Mouse (Mus musculus) limb, embryonic 11.5 days (tissue): ENCODE measurements around the gene Eef1akmt2. TPM values are rescaled to one million over a fixed set of nuclear protein-coding genes. Genes with fewer than 3 reads are reported as not detected.

Source experiments
- ATAC-seq: fragments of 200-750 bp; cut with Nextera tagmentation; 2 replicates; pipeline ENCODE4 v1.8.0; 2017; ENCODE audit warnings: low read depth; ENCODE audit not compliant: insufficient number of reproducible peaks, low FRiP score, low TSS enrichment
- DNase-seq: peaks from one replicate; pipeline ENCODE4 v3.0.0-alpha.2; 2015; ENCODE audit warnings: low spot score
- H3K27ac ChIP-seq: fragments of 300-500 bp; sonication (generic); replicated peaks from 2 replicates; pipeline ENCODE4 v1.5.1; 2014; ENCODE audit warnings: low read depth, mild to moderate bottlenecking, low read length
- H3K27me3 ChIP-seq: fragments of 300-500 bp; sonication (generic); 2 replicates; pipeline ENCODE4 v1.6.1; 2014; ENCODE audit warnings: mild to moderate bottlenecking, low read length, mixed read lengths; ENCODE audit not compliant: control insufficient read depth, insufficient read depth
- H3K36me3 ChIP-seq: fragments of 300-500 bp; sonication (generic); 2 replicates; pipeline ENCODE4 v1.6.1; 2014; ENCODE audit warnings: mild to moderate bottlenecking, low read length, moderate library complexity, mixed read lengths; ENCODE audit not compliant: control insufficient read depth, insufficient read depth
- H3K4me1 ChIP-seq: fragments of 300-500 bp; sonication (generic); 2 replicates; pipeline ENCODE4 v1.6.1; 2014; ENCODE audit warnings: low read length, mixed read lengths; ENCODE audit not compliant: control insufficient read depth, insufficient read depth
- H3K4me2 ChIP-seq: fragments of 300-500 bp; sonication (generic); 2 replicates; pipeline ENCODE4 v1.6.1; 2014; ENCODE audit warnings: low read depth, mild to moderate bottlenecking, moderate library complexity; ENCODE audit not compliant: severe bottlenecking
- H3K4me3 ChIP-seq: fragments of 300-500 bp; sonication (generic); 2 replicates; pipeline ENCODE4 v1.5.1; 2014; ENCODE audit warnings: low read depth, low read length
- H3K9ac ChIP-seq: fragments of 300-500 bp; sonication (generic); 2 replicates; pipeline ENCODE4 v1.6.1; 2014; ENCODE audit warnings: mild to moderate bottlenecking, low read length
- H3K9me3 ChIP-seq: fragments of 300-500 bp; sonication (generic); 2 replicates; pipeline ENCODE4 v1.6.1; 2016; ENCODE audit warnings: low read length; ENCODE audit not compliant: control insufficient read depth
- WGBS: fragments of 180-500 bp; shearing (Covaris S2); extraction: QIAGEN DNeasy Blood & Tissue Kit; methylation state at CpG from one replicate; pipeline ENCODE4 v1.1.7; 2014; 5-methylcytosine and 5-hydroxymethylcytosine counted together
- polyA plus RNA-seq: library from polyadenylated mRNA; unstranded; fragments of >200 nt; fragmentation: Nextera tagmentation; extraction: Ambion mirVana; gene quantifications from 2 replicates; pipeline ENCODE4 v1.2.1, GENCODE M21; 2014

Gene Eef1akmt2
- polyA plus RNA-seq, 1 experiment from 2014 or later: 76.6 TPM

DNA sequence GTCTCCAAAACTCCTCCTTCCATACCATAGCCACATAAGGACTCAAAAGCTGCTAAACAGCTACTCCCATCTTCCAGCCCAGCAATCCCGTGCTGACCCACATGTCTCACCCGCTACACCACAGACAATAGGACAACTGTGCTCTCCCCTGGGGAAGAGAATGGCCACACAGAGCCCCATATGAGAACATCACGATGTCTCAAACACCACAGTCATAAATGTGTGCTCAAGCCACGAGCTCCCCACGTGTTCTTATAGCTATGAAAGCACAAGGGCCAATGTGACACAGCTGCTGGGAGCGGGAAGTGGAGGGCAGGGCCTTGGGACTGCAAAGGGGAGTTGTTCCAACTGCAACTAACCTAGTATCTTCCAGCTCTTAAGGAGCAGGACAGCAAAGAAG is 59.0 kb downstream of the Eef1akmt2 start:
- H3K9me3 ChIP-seq: no peaks in the 10 kb centered on the region
- no peak overlapping the region for H3K9ac ChIP-seq
- no peaks in the 10 kb centered on the region for H3K36me3 ChIP-seq
- no peak overlapping the region for H3K27ac ChIP-seq
- WGBS: 75% methylated on average over 6 of the region's 6 CpGs
- 0 out of 2 replicates have a peak, but pooled peaks cover 4% of the 10 kb centered on the region for H3K4me1 ChIP-seq
- no peaks in the 10 kb centered on the region for H3K27me3 ChIP-seq
- ATAC-seq: no peak
- DNase-seq: no peak
- no peak overlapping the region for H3K4me2 ChIP-seq
- H3K4me3 ChIP-seq: no peak overlapping the region

DNA sequence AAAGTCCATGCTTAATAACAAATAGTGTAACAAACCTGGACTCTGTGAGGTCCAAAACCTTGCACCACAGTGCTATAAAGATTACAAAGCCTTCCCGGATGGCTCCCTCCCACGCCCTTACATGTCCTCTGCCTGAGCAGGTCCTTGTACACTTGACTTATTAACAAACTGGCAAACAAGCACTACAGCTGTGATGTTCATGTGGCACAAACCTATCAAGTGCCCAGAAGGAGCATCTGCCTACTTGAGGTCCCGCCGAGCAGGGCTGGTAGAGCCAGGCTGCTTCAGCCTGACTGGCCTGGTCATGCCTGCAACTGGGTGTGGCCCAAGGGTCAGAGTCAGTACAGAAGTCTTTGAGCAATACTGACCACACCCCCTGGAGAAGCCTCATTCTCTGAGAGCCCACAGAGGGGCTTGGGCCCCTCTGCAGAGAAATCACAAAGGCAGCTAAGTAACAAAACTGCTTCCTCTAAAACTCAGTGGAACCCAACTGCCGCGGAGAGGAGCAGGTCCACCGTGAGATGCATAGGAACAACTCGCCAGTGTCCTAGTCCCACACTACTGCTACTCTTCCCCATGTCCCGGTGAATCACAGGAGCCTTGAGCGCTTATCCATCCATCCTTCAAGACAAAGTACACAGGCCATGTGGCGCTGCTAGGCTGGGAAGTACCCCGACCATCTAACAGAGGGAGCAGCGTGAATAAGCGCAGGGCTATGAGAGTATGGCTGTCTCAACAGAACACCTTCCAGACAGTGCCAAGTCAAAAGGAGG is 61.8 kb downstream of the Eef1akmt2 start:
- H3K27me3 ChIP-seq: no peaks in the 10 kb centered on the region
- 0 out of 2 replicates have a peak, but pooled peaks cover 4% of the 10 kb centered on the region for H3K4me1 ChIP-seq
- DNase-seq: no peak
- no peak overlapping the region for H3K27ac ChIP-seq
- no peak overlapping the region for H3K9ac ChIP-seq
- WGBS: 88% methylated on average over 14 of the region's 14 CpGs
- no peak overlapping the region for H3K4me2 ChIP-seq
- no peak overlapping the region for H3K4me3 ChIP-seq
- H3K36me3 ChIP-seq: no peaks in the 10 kb centered on the region
- no peaks in the 10 kb centered on the region for H3K9me3 ChIP-seq
- no peak for ATAC-seq

DNA sequence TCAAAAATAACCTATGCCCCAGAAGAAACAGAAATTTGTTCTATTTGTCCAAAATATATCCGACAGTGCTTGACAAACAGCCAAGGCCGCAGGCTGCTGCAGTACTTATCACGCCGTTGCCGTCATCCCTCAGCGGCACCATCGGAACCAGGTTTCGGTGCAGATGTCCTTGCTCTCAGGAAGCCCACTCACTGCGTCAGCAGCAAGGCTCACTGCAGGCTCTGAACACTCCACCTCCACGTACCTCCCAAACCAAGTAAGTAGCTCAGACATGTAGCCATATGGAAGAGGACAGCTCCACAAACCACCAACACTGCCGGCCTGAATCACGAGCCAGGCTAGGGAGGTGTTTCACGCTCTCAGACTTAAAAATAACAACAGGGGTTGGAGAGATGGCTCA is 63.6 kb downstream of the Eef1akmt2 start:
- Histone ChIP-seq H3K27me3 (no peaks in the 10 kb centered on the region), H3K36me3 (no peaks in the 10 kb centered on the region), H3K4me1 (0 out of 2 replicates have a peak, but pooled peaks cover 4% of the 10 kb centered on the region), H3K4me2 (no peak overlapping the region), H3K9ac (no peak overlapping the region), H3K4me3 (no peak overlapping the region), H3K9me3 (no peaks in the 10 kb centered on the region), H3K27ac (no peak overlapping the region)
- 95% methylated on average over 13 of the region's 13 CpGs for WGBS
- DNase-seq (no peak), ATAC-seq (no peak)

DNA sequence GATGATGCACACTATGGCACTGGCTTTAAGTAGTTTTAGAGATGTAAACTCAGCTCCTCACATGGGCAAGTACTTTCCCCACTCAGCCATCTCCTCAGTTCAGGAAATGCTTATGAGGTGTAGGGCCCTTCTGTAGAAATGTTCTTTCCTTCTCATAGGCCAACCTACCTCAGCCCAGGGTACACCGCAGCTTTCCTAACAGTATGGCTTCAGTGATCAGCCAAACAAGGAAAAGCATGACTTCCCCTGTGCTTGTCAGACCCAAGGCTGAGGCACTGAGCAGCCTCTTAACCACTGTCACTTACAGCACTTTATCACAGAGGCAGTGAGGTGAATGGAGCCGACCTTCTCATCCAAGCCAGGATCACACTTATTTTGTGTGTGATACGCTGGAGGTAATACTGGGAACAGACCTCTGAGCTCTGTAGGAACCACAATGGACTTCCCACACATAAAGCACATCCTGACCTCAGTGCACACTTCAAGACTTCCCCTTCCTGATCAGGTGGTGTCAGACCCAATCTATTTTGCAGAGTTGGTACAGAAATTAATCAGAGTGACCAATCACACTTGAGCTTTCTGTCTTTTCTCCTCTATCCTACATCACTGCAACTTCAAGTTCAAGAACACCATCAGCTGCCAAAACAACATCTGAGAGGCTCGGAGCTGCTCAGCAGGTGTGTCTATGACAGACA is 64.8 kb downstream of the Eef1akmt2 start:
- Histone ChIP-seq H3K4me3 (no peak overlapping the region), H3K27ac (no peak overlapping the region), H3K4me1 (0 out of 2 replicates have a peak, but pooled peaks cover 2% of the 10 kb centered on the region), H3K36me3 (no peaks in the 10 kb centered on the region), H3K4me2 (no peak overlapping the region), H3K9me3 (no peaks in the 10 kb centered on the region), H3K27me3 (no peaks in the 10 kb centered on the region), H3K9ac (no peak overlapping the region)
- ATAC-seq (no peak), DNase-seq (no peak)
- 90% methylated on average over 4 of the region's 4 CpGs for WGBS

DNA sequence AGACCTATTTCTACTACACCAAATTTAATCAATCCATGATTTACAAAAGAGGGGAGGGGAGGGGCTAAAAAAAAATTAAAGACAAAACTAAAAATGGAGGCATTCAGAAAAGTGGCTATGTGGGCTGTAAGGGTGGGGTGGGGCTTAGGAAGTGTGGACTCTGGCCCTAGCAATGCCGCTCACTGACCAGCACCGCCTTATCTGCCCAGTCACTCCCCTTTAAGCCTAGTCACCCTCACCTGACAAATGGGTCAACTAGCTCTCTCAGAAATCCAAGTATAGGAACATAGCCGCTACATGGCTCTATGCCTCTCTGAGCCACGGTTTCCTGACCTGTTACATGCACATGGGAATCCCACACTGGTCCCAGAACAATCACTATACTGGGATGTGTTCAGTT is 65.5 kb downstream of the Eef1akmt2 start:
- no peak overlapping the region for H3K4me3 ChIP-seq
- 91% methylated on average over 4 of the region's 4 CpGs for WGBS
- H3K27me3 ChIP-seq: no peaks in the 10 kb centered on the region
- DNase-seq (no peak), ATAC-seq (no peak)
- H3K27ac ChIP-seq: no peak overlapping the region
- no peaks in the 10 kb centered on the region for H3K9me3 ChIP-seq
- H3K4me2 ChIP-seq: no peak overlapping the region
- no peaks in the 10 kb centered on the region for H3K36me3 ChIP-seq
- H3K4me1 ChIP-seq: 0 out of 2 replicates have a peak, but pooled peaks cover 5% of the 10 kb centered on the region
- H3K9ac ChIP-seq: no peak overlapping the region

DNA sequence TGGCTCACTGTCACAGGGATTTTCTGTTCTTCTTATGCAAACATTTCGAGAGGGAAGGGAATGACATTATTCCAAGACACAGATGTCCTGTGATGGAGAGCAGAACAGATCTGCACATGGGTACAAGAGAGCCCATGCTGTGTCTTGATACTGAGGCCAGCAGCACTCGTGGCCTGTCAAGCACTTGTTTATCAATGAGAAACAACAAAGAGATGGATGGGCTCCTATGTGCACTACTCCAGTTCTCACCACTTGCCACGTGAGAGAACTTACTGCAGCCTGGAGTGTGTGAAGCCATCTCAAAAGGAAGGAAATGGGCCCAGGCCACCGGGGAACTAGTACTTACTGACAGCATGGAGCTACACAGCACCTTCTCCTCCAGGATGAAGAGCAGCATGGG is 66.0 kb downstream of the Eef1akmt2 start:
- no peaks in the 10 kb centered on the region for H3K27me3 ChIP-seq
- H3K4me3 ChIP-seq: no peak overlapping the region
- H3K4me2 ChIP-seq: no peak overlapping the region
- WGBS: 55% methylated on average over 4 of the region's 4 CpGs
- ATAC-seq: no peak
- no peaks in the 10 kb centered on the region for H3K36me3 ChIP-seq
- no peaks in the 10 kb centered on the region for H3K9me3 ChIP-seq
- DNase-seq: no peak
- H3K9ac ChIP-seq: no peak overlapping the region
- H3K27ac ChIP-seq: no peak overlapping the region
- H3K4me1 ChIP-seq: peaks cover 9% of the 10 kb centered on the region

DNA sequence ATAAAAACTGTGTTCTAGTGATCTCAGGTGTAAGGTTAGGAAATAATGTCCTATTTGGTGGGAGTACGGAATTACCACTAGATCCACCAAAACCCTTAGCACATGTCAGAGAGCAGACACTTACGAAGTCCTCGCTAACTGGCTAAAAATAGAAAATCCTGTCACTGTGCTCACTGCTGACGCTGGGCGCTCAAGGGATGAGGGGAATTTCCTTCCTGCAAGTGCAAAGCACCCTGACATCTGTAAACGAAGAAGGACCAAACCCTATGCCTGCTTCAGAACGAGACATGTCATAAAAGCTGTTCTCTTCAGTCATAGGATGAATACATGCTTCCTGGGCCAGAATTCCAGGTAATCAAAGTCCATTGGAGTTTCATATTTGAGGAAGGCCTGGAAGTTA is 66.5 kb downstream of the Eef1akmt2 start:
- Histone ChIP-seq H3K36me3 (no peaks in the 10 kb centered on the region), H3K4me1 (peaks cover 14% of the 10 kb centered on the region), H3K4me2 (no peak overlapping the region), H3K27ac (no peak overlapping the region), H3K27me3 (no peaks in the 10 kb centered on the region), H3K9me3 (no peaks in the 10 kb centered on the region), H3K9ac (no peak overlapping the region), H3K4me3 (no peak overlapping the region)
- 73% methylated on average over 7 of the region's 7 CpGs for WGBS
- ATAC-seq (no peak), DNase-seq (no peak)

DNA sequence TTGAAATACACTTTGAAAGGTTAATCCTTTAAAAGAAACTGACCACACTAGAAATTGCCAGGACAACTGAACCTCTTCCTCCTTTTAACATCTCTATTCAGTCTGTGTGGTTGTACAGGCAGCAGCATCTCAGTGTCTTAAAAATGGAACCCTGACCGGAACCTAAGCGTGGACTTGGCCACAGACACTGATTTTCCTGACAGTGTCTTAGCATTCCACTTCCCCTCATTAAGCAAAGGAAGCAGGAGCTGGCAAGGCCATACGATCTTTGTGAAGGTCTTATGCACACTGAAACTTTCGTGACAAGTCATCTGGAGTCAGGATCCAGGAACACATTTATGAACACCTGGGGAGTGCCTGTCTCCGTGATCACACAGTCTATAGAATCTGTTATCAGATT is 68.4 kb downstream of the Eef1akmt2 start:
- DNase-seq: no peak
- Histone ChIP-seq H3K9ac (no peak overlapping the region), H3K4me1 (peaks cover 22% of the 10 kb centered on the region), H3K9me3 (no peaks in the 10 kb centered on the region), H3K27ac (no peak overlapping the region), H3K27me3 (no peaks in the 10 kb centered on the region), H3K4me3 (no peak overlapping the region), H3K4me2 (no peak overlapping the region), H3K36me3 (no peaks in the 10 kb centered on the region)
- 85% methylated on average over 5 of the region's 5 CpGs for WGBS
- no peak for ATAC-seq
